Mouse (Mus musculus) heart, postnatal 0 days (tissue): Measurements from ENCODE around the gene Colgalt2.

Experiments used
- CTCF ChIP-seq: IDR thresholded peaks from 2 replicates; pipeline ENCODE4 v1.5.1; 2016; ENCODE audit warnings: antibody characterized with exemption, control low read depth, low read depth
- EP300 ChIP-seq: IDR thresholded peaks from 2 replicates; pipeline ENCODE4 v1.6.1; 2016; ENCODE audit warnings: antibody characterized with exemption, low read depth

GRCm38 (mm10) chr1:152549061-152549738, 149.6 kb downstream of the Colgalt2 start:
- TF ChIP-seq CTCF, result no peak
- no peak for TF ChIP-seq EP300
